Mouse (Mus musculus) kidney, adult 18-20 months (tissue): ENCODE data around the gene Haus2.
"Not testable (repeated sequence)": the region's sequence is repeated elsewhere in the genome, so short reads cannot be mapped to it uniquely, and the experiment has no call there.

ENCODE experiments used
- DNase-seq: peaks from one replicate; pipeline ENCODE4 v3.0.0; 2021

The Haus2 gene

GRCm38 (mm10) chr2:120608830-120609723 lies at the start of gene Haus2, which contains the start of gene Lrrc57:
TSS of gene Haus2 (plus strand) at chr2:120609383.
TSS of gene Lrrc57 (minus strand) at chr2:120609520.
- DNase-seq, result peak; percentile 92

- DNase-seq, result no peak
Observed at GRCm38 (mm10) chr2:120561524-120561923, 47.7 kb upstream of the Haus2 start.

- DNase-seq, result no peak
Observed at GRCm38 (mm10) chr2:120562859-120563234, 46.3 kb upstream of the Haus2 start.

- peak; percentile 86 for DNase-seq
Observed at GRCm38 (mm10) chr2:120563235-120563990, 45.8 kb upstream of the Haus2 start, which contains the start of gene Zfp106. TSS of gene Zfp106 (minus strand) at chr2:120563843.

GRCm38 (mm10) chr2:120564548-120565188 lies 44.5 kb upstream of the Haus2 start:
- DNase-seq, result not testable (repeated sequence)

- no peak for DNase-seq
Observed at GRCm38 (mm10) chr2:120565363-120565762, 43.8 kb upstream of the Haus2 start.

- peak; percentile 97 for DNase-seq
Observed at GRCm38 (mm10) chr2:120566886-120567797, 42.0 kb upstream of the Haus2 start, which contains the start of gene Snap23. TSS of gene Snap23 (plus strand) at chr2:120567671.

GRCm38 (mm10) chr2:120567798-120568320 lies 41.3 kb upstream of the Haus2 start:
- DNase-seq, result no peak

- DNase-seq, result peak; percentile 48
Observed at GRCm38 (mm10) chr2:120571081-120571480, 38.1 kb upstream of the Haus2 start.

GRCm38 (mm10) chr2:120572161-120572560 lies 37.0 kb upstream of the Haus2 start:
- DNase-seq, result not testable (repeated sequence)

- no peak for DNase-seq
Observed at GRCm38 (mm10) chr2:120575121-120575520, 34.1 kb upstream of the Haus2 start.

GRCm38 (mm10) chr2:120575978-120576377 lies 33.2 kb upstream of the Haus2 start:
- DNase-seq, result no peak

GRCm38 (mm10) chr2:120577799-120578198 lies 31.4 kb upstream of the Haus2 start:
- no peak for DNase-seq

GRCm38 (mm10) chr2:120578286-120578685 lies 30.9 kb upstream of the Haus2 start:
- DNase-seq, result no peak

GRCm38 (mm10) chr2:120589759-120590158 lies 19.4 kb upstream of the Haus2 start:
- DNase-seq, result no peak

GRCm38 (mm10) chr2:120592227-120592626 lies 17.0 kb upstream of the Haus2 start:
- DNase-seq, result no peak

- DNase-seq, result no peak
Observed at GRCm38 (mm10) chr2:120597734-120598133, 11.4 kb upstream of the Haus2 start.

GRCm38 (mm10) chr2:120599506-120599905 lies 9.7 kb upstream of the Haus2 start:
- DNase-seq, result no peak

GRCm38 (mm10) chr2:120606021-120606690 lies 3.0 kb upstream of the Haus2 start:
- no peak for DNase-seq

- DNase-seq, result no peak
Observed at GRCm38 (mm10) chr2:120616279-120617163, 7.3 kb downstream of the Haus2 start.
